Mouse (Mus musculus) heart, embryonic 10.5 days (tissue): ENCODE results near the gene Pip5k1c. TPM values are rescaled to one million over a fixed set of nuclear protein-coding genes. Genes with fewer than 3 reads are reported as not detected.

Experiments used
- DNase-seq: peaks from one replicate; pipeline ENCODE4 v3.0.0-alpha.2; 2017; ENCODE audit warnings: low spot score
- H3K27ac ChIP-seq: fragments of 300-500 bp; sonication (generic); 2 replicates; pipeline ENCODE4 v1.5.1; 2016; ENCODE audit warnings: mild to moderate bottlenecking
- H3K27me3 ChIP-seq: fragments of 300-500 bp; sonication (generic); 2 replicates; pipeline ENCODE4 v1.6.1; 2016; ENCODE audit warnings: mild to moderate bottlenecking; ENCODE audit not compliant: poor library complexity, insufficient read depth, severe bottlenecking
- H3K36me3 ChIP-seq: fragments of 300-500 bp; sonication (generic); 2 replicates; pipeline ENCODE4 v1.6.1; 2016; ENCODE audit warnings: mild to moderate bottlenecking, moderate library complexity
- H3K4me1 ChIP-seq: fragments of 300-500 bp; sonication (generic); 2 replicates; pipeline ENCODE4 v1.6.1; 2016; ENCODE audit warnings: mild to moderate bottlenecking
- H3K4me3 ChIP-seq: fragments of 300-500 bp; sonication (generic); 2 replicates; pipeline ENCODE4 v1.5.1; 2016; ENCODE audit warnings: mild to moderate bottlenecking, moderate library complexity
- H3K9me3 ChIP-seq: fragments of 300-500 bp; sonication (generic); 2 replicates; pipeline ENCODE4 v1.6.1; 2016; ENCODE audit warnings: mild to moderate bottlenecking, moderate library complexity
- WGBS: fragments of 180-500 bp; shearing (Covaris S2); methylation state at CpG from one replicate; pipeline ENCODE4 v1.1.7; 2016; 5-methylcytosine and 5-hydroxymethylcytosine counted together
- polyA plus RNA-seq: library from polyadenylated mRNA; unstranded; fragments of >200 nt; fragmentation: Nextera tagmentation; extraction: Ambion mirVana; gene quantifications from 2 replicates; pipeline ENCODE4 v1.2.1, GENCODE M21; 2016

The Pip5k1c gene
- polyA plus RNA-seq, 1 experiment from 2014 or later = 55.9 TPM

DNA sequence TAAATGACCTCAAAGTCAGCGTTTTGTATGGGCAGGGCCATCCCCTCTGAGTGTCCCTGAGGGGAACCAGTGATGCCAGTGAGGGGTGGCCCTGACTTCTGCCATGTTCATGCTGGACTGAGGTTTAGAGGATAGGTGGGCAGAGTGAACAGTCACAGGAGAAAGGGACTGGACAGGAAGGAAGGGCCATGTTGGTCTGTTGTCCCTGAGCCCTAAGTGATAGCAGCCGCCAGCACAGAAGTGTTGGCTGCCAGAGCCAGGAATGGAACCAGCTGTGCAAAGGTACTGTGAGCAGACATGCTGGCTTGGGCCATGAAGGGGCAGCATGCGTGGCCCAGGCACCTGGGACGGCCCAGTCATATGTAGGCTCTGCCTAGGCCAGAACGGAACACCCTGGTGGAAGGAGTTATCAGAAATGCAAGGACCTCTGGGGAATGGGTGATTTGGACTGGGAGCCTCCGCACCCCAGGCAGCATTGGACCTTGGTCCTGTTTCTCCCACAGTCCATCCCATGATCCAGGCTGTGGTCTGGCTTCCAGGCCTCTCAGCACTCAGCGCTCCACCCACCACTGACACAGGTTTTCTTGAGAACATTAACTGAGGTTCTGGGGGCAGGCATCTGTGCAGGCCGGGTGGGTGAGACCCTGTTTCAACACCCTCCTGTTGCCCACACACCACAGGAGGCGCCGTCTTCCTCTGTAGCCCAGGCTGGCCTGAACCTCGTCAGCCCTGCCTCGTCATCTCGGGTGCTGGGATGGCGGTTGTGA lies 7.0 kb downstream of the Pip5k1c start:
- no peak for DNase-seq
- no peaks in the 10 kb centered on the region for H3K9me3 ChIP-seq
- 86% methylated on average over 14 of the region's 14 CpGs for WGBS
- H3K27me3 ChIP-seq = no peaks in the 10 kb centered on the region
- peaks cover 90% of the 10 kb centered on the region for H3K4me1 ChIP-seq
- peak overlapping the region; percentile 71; the same call in 1 of the 2 replicates for H3K27ac ChIP-seq
- peaks cover 15% of the 10 kb centered on the region for H3K36me3 ChIP-seq
- no peak overlapping the region; the same call in 1 of the 2 replicates for H3K4me3 ChIP-seq

DNA sequence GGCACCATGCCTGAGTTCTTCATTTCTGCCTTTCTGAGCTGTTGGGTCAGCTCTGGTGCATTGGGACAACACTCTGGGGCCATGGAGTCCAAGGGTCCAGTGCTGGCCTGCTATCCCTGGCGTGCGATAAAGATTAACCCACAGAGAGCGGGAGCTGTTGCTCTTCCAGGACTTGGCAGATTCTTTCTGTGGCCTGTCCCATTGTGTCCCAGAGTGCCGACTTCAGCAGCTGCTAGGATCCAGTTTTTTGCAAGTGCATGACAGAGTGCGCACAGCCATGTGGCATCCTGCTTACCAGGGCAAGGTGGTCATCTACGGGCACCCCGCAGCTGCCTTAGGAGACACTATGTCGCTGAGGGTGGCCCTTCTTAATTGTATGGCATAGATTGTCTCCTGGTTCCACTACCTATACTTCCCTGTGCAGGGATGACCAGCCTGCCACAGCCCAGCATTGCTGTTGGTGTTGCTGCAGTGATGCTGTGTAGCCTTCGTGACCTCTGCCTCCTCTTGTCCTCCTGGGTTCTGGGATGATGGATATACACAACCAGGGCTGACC lies 7.7 kb downstream of the Pip5k1c start:
- DNase-seq = no peak
- H3K36me3 ChIP-seq = peaks cover 15% of the 10 kb centered on the region
- no peaks in the 10 kb centered on the region for H3K9me3 ChIP-seq
- WGBS = 81% methylated on average over 9 of the region's 9 CpGs
- no peaks in the 10 kb centered on the region for H3K27me3 ChIP-seq
- H3K4me1 ChIP-seq = peaks cover 89% of the 10 kb centered on the region
- peak overlapping the region; percentile 71 for H3K27ac ChIP-seq
- H3K4me3 ChIP-seq = no peak overlapping the region

DNA sequence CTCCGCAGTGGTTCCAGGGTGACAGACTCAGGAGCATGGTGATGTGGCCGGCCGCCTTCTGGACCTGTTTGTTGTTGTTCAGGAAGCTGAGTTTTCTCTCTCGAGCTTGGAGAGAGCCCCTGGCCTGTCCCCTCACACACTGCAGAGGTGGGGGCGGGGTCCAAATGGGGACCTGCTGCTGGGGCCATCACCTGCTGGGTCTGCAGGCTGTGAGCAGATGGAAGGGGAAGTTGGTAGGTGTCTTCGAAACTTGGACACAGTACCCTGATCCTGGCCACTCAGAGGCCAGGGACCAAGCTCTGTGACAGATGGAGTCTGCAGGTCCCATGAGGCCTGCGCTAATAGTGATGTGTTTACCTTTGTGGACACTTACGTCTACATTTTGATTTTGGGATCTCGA lies 8.6 kb downstream of the Pip5k1c start:
- Histone ChIP-seq H3K4me3 (no peak overlapping the region), H3K9me3 (no peaks in the 10 kb centered on the region), H3K4me1 (peaks cover 83% of the 10 kb centered on the region), H3K27ac (0 out of 2 replicates have a peak overlapping the region, but pooled peaks have one; percentile 71), H3K27me3 (no peaks in the 10 kb centered on the region), H3K36me3 (peaks cover 23% of the 10 kb centered on the region)
- WGBS = 79% methylated on average over 9 of the region's 9 CpGs
- no peak for DNase-seq

DNA sequence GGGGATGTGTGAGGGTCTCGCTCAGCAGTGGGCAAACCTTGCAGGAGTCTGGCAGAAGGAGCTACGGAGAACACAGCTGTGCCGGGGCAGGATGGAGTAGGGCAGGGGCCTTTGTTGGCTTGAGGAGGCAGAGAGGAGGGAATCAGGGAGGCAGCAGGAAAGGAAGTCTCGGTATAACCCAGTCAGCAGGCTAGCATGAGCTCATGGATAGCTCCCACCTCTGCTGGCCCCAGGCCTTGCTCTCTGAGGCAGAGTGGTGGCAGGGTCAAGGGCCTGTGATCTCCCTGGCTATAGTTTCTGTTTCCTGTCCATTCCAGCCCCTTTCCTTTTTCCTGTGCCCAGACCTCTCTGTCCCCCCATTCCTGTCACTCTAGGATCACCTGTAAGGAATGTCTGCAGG lies 9.5 kb downstream of the Pip5k1c start:
- WGBS = 68% methylated on average over 4 of the region's 4 CpGs
- DNase-seq = no peak
- H3K27me3 ChIP-seq = no peaks in the 10 kb centered on the region
- H3K36me3 ChIP-seq = peaks cover 27% of the 10 kb centered on the region
- no peaks in the 10 kb centered on the region for H3K9me3 ChIP-seq
- peak overlapping the region; percentile 30 for H3K4me3 ChIP-seq
- H3K27ac ChIP-seq = peak overlapping the region; percentile 79
- peaks cover 79% of the 10 kb centered on the region for H3K4me1 ChIP-seq

GRCm38 (mm10) chr10:81302781-81303218 lies 10.0 kb downstream of the Pip5k1c start:
- WGBS = 30% methylated on average over 14 of the region's 14 CpGs
- Histone ChIP-seq H3K9me3 (no peaks in the 10 kb centered on the region), H3K36me3 (peaks cover 32% of the 10 kb centered on the region), H3K27ac (peak overlapping the region; percentile 79), H3K27me3 (no peaks in the 10 kb centered on the region), H3K4me3 (peak overlapping the region; percentile 30), H3K4me1 (peaks cover 74% of the 10 kb centered on the region)
- DNase-seq = peak; percentile 91

DNA sequence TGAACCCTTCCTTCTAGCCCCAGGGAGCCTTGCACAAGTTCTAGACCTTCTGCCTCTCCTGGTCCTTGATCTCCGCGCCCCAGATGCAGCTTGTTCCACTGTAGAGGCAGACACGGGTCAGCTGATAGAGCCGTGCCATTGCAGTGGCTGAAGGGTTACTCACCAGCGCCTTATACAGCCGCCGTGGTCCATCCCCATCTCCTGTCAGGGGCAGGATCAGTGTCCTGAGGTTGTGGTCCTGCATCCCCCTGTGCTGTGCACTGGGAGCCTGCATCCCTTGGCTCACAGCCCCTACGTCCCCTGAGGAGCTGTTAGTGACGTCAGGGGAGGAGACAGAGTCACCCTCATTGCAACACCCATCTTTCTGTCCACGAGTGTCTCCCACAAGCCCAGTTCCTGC lies 10.5 kb downstream of the Pip5k1c start:
- WGBS = 60% methylated on average over 10 of the region's 10 CpGs
- peaks cover 36% of the 10 kb centered on the region for H3K36me3 ChIP-seq
- H3K27ac ChIP-seq = peak overlapping the region; percentile 79
- no peaks in the 10 kb centered on the region for H3K9me3 ChIP-seq
- no peak for DNase-seq
- H3K4me1 ChIP-seq = peaks cover 69% of the 10 kb centered on the region
- H3K27me3 ChIP-seq = no peaks in the 10 kb centered on the region
- H3K4me3 ChIP-seq = peak overlapping the region; percentile 30

- Histone ChIP-seq H3K4me3 (0 out of 2 replicates have a peak overlapping the region, but pooled peaks have one; percentile 30), H3K4me1 (peaks cover 64% of the 10 kb centered on the region), H3K27me3 (no peaks in the 10 kb centered on the region), H3K9me3 (no peaks in the 10 kb centered on the region), H3K27ac (peak overlapping the region; percentile 79; the same call in 1 of the 2 replicates), H3K36me3 (peaks cover 35% of the 10 kb centered on the region)
- 72% methylated on average over 7 of the region's 7 CpGs for WGBS
- DNase-seq = no peak
These were observed 11.0 kb downstream of the Pip5k1c start for GRCm38 (mm10) chr10:81303761-81304160.

DNA sequence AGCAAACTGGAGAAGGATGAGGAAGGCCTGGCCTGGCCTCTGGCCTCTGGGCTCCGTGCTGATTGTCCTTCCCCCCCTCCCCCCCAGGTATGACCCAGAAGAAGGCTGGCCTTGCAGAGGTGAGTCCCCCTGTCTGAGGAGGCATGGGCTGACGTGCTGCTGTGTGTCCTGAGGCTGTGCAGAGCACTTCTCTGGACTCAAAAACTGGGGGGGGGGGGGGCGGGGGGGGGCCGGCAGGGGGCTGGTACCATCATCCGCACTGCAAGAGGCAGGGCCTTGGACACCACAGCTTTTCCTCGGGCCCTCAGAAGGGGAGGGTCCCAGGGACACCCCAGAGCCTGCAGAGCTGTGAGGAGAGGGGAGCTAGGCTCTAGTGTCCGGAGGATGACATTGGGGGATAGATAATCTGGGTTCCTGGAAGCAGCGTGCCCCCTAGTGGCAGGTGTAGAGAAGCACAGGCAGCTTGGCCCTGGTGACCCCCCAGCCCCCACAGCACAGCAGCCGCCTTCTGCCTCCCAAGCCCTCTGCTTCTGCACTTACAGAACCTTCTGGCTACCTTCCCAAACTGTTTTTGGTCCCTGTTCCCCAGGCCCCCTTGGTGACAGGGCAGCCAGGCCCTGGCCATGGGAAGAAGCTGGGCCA lies 12.0 kb downstream of the Pip5k1c start:
- Histone ChIP-seq H3K27ac (no peak overlapping the region), H3K36me3 (peaks cover 44% of the 10 kb centered on the region), H3K4me1 (peaks cover 55% of the 10 kb centered on the region), H3K4me3 (no peak overlapping the region; the same call in 1 of the 2 replicates), H3K9me3 (no peaks in the 10 kb centered on the region), H3K27me3 (no peaks in the 10 kb centered on the region)
- 24% methylated on average over 9 of the region's 9 CpGs for WGBS
- DNase-seq = no peak

- Histone ChIP-seq H3K4me3 (no peak overlapping the region), H3K4me1 (peaks cover 45% of the 10 kb centered on the region), H3K36me3 (peaks cover 54% of the 10 kb centered on the region), H3K27me3 (no peaks in the 10 kb centered on the region), H3K27ac (no peak overlapping the region), H3K9me3 (no peaks in the 10 kb centered on the region)
- no peak for DNase-seq
- 90% methylated on average over 14 of the region's 14 CpGs for WGBS
These were observed 12.9 kb downstream of the Pip5k1c start for GRCm38 (mm10) chr10:81305663-81306062.

DNA sequence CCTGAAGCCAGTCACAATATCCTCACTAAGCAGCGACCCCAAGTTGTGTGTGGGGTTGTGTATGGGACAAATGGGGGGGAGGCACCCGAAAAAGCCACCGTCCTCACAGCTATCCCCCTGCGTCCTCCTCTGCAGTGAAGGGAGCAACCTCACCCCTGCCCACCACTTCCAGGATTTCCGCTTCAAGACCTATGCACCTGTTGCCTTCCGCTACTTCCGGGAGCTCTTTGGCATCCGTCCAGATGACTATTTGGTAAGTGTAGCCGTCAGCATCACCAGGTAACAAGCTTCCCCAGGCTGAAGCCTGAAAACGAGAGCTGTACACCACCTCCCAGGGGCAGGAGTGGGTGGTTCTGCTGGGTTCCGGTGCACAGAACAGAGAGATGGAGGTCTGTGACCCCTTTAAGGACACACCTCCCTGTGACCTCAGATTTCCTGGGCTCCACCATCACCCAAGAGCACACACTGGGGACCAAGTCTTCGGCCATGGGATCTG lies 13.5 kb downstream of the Pip5k1c start:
- peaks cover 40% of the 10 kb centered on the region for H3K4me1 ChIP-seq
- no peaks in the 10 kb centered on the region for H3K27me3 ChIP-seq
- no peak overlapping the region for H3K27ac ChIP-seq
- no peak for DNase-seq
- no peak overlapping the region for H3K4me3 ChIP-seq
- no peaks in the 10 kb centered on the region for H3K9me3 ChIP-seq
- H3K36me3 ChIP-seq = peaks cover 59% of the 10 kb centered on the region
- WGBS = 90% methylated on average over 12 of the region's 12 CpGs

GRCm38 (mm10) chr10:81306837-81307682 lies 14.3 kb downstream of the Pip5k1c start:
- H3K27ac ChIP-seq = no peak overlapping the region
- DNase-seq = no peak
- H3K36me3 ChIP-seq = peaks cover 68% of the 10 kb centered on the region
- no peaks in the 10 kb centered on the region for H3K9me3 ChIP-seq
- peaks cover 31% of the 10 kb centered on the region for H3K4me1 ChIP-seq
- no peaks in the 10 kb centered on the region for H3K27me3 ChIP-seq
- no peak overlapping the region for H3K4me3 ChIP-seq
- WGBS = 91% methylated on average over 21 of the region's 21 CpGs

DNA sequence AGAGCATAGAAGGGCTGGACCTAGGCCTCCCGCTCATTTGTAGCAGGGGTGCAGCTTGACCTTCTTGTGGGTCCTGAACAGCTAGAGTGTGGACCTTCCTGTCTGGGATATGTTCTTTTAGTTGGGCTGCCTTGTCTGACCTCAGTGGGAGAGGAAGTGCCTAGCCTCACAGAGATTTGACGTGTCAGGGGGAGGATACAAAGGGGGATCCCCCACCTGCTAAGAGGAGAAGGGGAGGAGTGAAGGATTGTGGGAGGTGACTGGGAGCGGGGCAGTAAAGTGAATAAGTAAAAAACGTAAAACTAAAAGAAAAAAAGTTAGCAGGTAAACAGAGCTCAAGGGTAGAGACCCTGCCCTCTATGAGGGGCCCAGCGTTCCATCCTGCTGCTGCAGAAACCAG lies 16.8 kb downstream of the Pip5k1c start:
- H3K4me1 ChIP-seq = peaks cover 16% of the 10 kb centered on the region
- no peak overlapping the region for H3K4me3 ChIP-seq
- no peak for DNase-seq
- peaks cover 92% of the 10 kb centered on the region for H3K36me3 ChIP-seq
- H3K27ac ChIP-seq = no peak overlapping the region
- H3K9me3 ChIP-seq = no peaks in the 10 kb centered on the region
- no peaks in the 10 kb centered on the region for H3K27me3 ChIP-seq
- WGBS = 90% methylated on average over 5 of the region's 5 CpGs
